Comparison of ENCODE assay signal across 13 mouse cellular contexts in the genomic region with DNA sequence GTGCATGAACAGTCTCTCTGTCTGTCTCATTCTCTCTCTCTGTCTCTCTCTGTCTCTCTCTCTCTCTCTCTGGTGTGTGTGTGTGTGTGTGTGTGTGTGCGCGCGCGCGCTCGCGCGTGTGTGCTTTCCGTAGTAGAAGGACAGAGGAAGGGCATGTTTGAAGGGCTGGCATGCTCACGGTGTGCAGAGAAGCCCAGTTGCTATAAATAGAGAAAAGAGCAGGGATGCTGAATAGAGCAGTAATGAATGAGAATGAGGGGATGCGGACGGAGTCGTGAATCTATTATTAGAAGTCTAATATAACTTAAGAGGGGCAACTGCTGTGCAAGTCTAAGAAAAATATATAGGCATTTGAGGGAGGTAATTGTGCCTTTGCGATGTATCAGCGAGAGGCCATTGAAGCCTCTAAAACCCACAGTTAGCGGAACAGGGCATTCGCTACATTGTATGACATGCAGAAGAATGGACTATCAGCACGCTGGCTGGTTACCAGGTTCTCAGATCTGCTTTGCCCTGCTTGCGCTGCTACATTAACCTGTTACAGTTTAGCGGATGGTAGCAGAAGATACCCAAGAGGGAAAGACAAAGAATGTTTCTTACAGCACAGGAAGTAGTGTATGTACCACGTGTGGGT. TPM values are rescaled to one million over a fixed set of nuclear protein-coding genes. Genes with fewer than 3 reads are reported as not detected.
DNase-seq lines count a peak whose midpoint lies in the region; ATAC-seq lines count a peak whose summit lies in the region.
"Had no signal": no experiment of that assay in that cellular context is flagged by ENCODE, and none has a peak within 500 bp of the region (broad histone marks: within the 10 kb centered on the region; RNA-seq: fewer than 3 reads in every experiment).

No protein-coding gene starts in this region.

- H3K9me3 ChIP-seq in forebrain, embryonic 13.5 days (replicated peaks): no peaks in the 10 kb centered on the region
- peaks cover 3% of the 10 kb centered on the region for H3K9me3 ChIP-seq in forebrain, embryonic 10.5 days
- no peaks in the 10 kb centered on the region for H3K9me3 ChIP-seq in midbrain, embryonic 13.5 days
- no peaks in the 10 kb centered on the region for H3K9me3 ChIP-seq in midbrain, embryonic 11.5 days (ENCODE audit: control insufficient read depth, low read length)
- H3K9me3 ChIP-seq in limb, embryonic 13.5 days: no peaks in the 10 kb centered on the region

- peak overlapping the region; percentile 63 for H3K27ac ChIP-seq in forebrain, embryonic 13.5 days
- H3K27ac ChIP-seq in forebrain, embryonic 10.5 days: no peak overlapping the region
- peak overlapping the region; percentile 47 for H3K27ac ChIP-seq in midbrain, embryonic 13.5 days
- H3K27ac ChIP-seq in midbrain, embryonic 11.5 days (ENCODE audit: low read depth, low read length): no peak overlapping the region
- H3K27ac ChIP-seq in limb, embryonic 13.5 days: peak overlapping the region; percentile 10; the same call in 1 of the 2 replicates
- H3K27ac ChIP-seq: left cerebral cortex, adult 2 months; liver, embryonic 14.5 days had no signal

- no peak overlapping the region for H3K4me3 ChIP-seq in forebrain, embryonic 13.5 days
- no peak overlapping the region for H3K4me3 ChIP-seq in forebrain, embryonic 10.5 days
- H3K4me3 ChIP-seq in midbrain, embryonic 13.5 days (replicated peaks): no peak overlapping the region
- no peak overlapping the region for H3K4me3 ChIP-seq in midbrain, embryonic 11.5 days (ENCODE audit: low read depth, low read length)
- H3K4me3 ChIP-seq in limb, embryonic 13.5 days: no peak overlapping the region
- H3K4me3 ChIP-seq: left cerebral cortex, adult 2 months had no signal

- ATAC-seq in forebrain, embryonic 13.5 days: peak; percentile 48
- ATAC-seq in midbrain, embryonic 13.5 days: peak; percentile 51
- no peak for ATAC-seq in midbrain, embryonic 11.5 days (ENCODE audit: low FRiP score)
- ATAC-seq in limb, embryonic 13.5 days (ENCODE audit: low FRiP score, low read depth): no peak

- H3K36me3 ChIP-seq in forebrain, embryonic 13.5 days (ENCODE audit: poor library complexity, severe bottlenecking): no peaks in the 10 kb centered on the region
- H3K36me3 ChIP-seq in forebrain, embryonic 10.5 days (replicated peaks): no peaks in the 10 kb centered on the region
- H3K36me3 ChIP-seq in midbrain, embryonic 13.5 days: no peaks in the 10 kb centered on the region
- no peaks in the 10 kb centered on the region for H3K36me3 ChIP-seq in midbrain, embryonic 11.5 days (ENCODE audit: control insufficient read depth, insufficient read depth, low read length)
- no peaks in the 10 kb centered on the region for H3K36me3 ChIP-seq in limb, embryonic 13.5 days

- H3K27me3 ChIP-seq in forebrain, embryonic 13.5 days: no peaks in the 10 kb centered on the region
- no peaks in the 10 kb centered on the region for H3K27me3 ChIP-seq in forebrain, embryonic 10.5 days (ENCODE audit: poor library complexity, severe bottlenecking)
- H3K27me3 ChIP-seq in midbrain, embryonic 13.5 days: no peaks in the 10 kb centered on the region
- no peaks in the 10 kb centered on the region for H3K27me3 ChIP-seq in midbrain, embryonic 11.5 days (ENCODE audit: control insufficient read depth, insufficient read depth, low read length)
- H3K27me3 ChIP-seq in limb, embryonic 13.5 days: no peaks in the 10 kb centered on the region

- DNase-seq in forebrain, embryonic 10.5 days (ENCODE audit: extremely low spot score, low spot score): no peak
- DNase-seq in midbrain, embryonic 11.5 days (ENCODE audit: low spot score, missing footprints): no peak
- DNase-seq in right cerebral cortex, postnatal 14 days: no peak
- no peak for DNase-seq in adrenal gland, adult 18-20 months (ENCODE audit: low spot score in 2 of 2)
- DNase-seq: embryo, embryonic 11 days; gastrocnemius, postnatal 14 days; kidney, postnatal 25 days; thymus, postnatal 36 days had no signal

- peak overlapping the region; percentile 17; the same call in 1 of the 2 replicates for H3K4me2 ChIP-seq in forebrain, embryonic 13.5 days
- H3K4me2 ChIP-seq in midbrain, embryonic 13.5 days (replicated peaks): no peak overlapping the region
- H3K4me2 ChIP-seq in midbrain, embryonic 11.5 days: no peak overlapping the region
- H3K4me2 ChIP-seq in limb, embryonic 13.5 days (replicated peaks): 0 out of 2 replicates have a peak overlapping the region, but pooled peaks have one; percentile 3

- peaks cover 28% of the 10 kb centered on the region for H3K4me1 ChIP-seq in forebrain, embryonic 13.5 days
- H3K4me1 ChIP-seq in forebrain, embryonic 10.5 days: peaks cover 14% of the 10 kb centered on the region; the same call in 1 of the 2 replicates
- peaks cover 23% of the 10 kb centered on the region for H3K4me1 ChIP-seq in midbrain, embryonic 13.5 days (replicated peaks)
- no peaks in the 10 kb centered on the region for H3K4me1 ChIP-seq in midbrain, embryonic 11.5 days (ENCODE audit: control insufficient read depth, insufficient read depth, low read length)
- peaks cover 31% of the 10 kb centered on the region for H3K4me1 ChIP-seq in limb, embryonic 13.5 days

- 47% methylated on average over 21 of the region's 21 CpGs for WGBS in forebrain, embryonic 13.5 days
- WGBS in forebrain, embryonic 10.5 days: 91% methylated on average over 21 of the region's 21 CpGs
- 69% methylated on average over 21 of the region's 21 CpGs for WGBS in midbrain, embryonic 13.5 days
- WGBS in midbrain, embryonic 11.5 days: 91% methylated on average over 21 of the region's 21 CpGs
- 66% methylated on average over 21 of the region's 21 CpGs for whole genome bisulfite sequencing in limb, embryonic 13.5 days

- H3K9ac ChIP-seq in forebrain, embryonic 13.5 days: peak overlapping the region; percentile 34; the same call in 1 of the 2 replicates
- H3K9ac ChIP-seq in midbrain, embryonic 13.5 days (replicated peaks): no peak overlapping the region
- no peak overlapping the region for H3K9ac ChIP-seq in midbrain, embryonic 11.5 days (ENCODE audit: low read length)
- no peak overlapping the region for H3K9ac ChIP-seq in limb, embryonic 13.5 days
- H3K9ac ChIP-seq: liver, embryonic 14.5 days had no signal

RNA-seq across cellular contexts. Expression of a gene that starts 18.2 kb away (rescaled TPM):
- 10.4 and 12.6 TPM in 2 replicates for polyA plus RNA-seq in forebrain, embryonic 13.5 days (2015; fragmentation: Nextera tagmentation; extraction: Ambion mirVana)
- 12.8 and 13.7 TPM in 2 replicates for polyA plus RNA-seq in forebrain, embryonic 10.5 days (2016; fragmentation: Nextera tagmentation; extraction: Ambion mirVana)
- 13.4 and 13.8 TPM in 2 replicates for polyA plus RNA-seq in midbrain, embryonic 13.5 days (2015; fragmentation: Nextera tagmentation; extraction: Ambion mirVana)
- polyA plus RNA-seq in midbrain, embryonic 11.5 days (2014; fragmentation: Nextera tagmentation; extraction: Ambion mirVana): 14.6 and 14.9 TPM in 2 replicates
- polyA plus RNA-seq in limb, embryonic 13.5 days (2015; fragmentation: Nextera tagmentation; extraction: Ambion mirVana): 11.0 and 11.3 TPM in 2 replicates
- 1 to 10 TPM; 5.5 to 7.0 TPM for total RNA-seq in adrenal gland, adult 18-20 months (2021)

Comparison
In these comparisons a context has a peak if more than half of its experiments do, and no peak if none do; other contexts are left out.
1. ATAC-seq: peak in forebrain, embryonic 13.5 days (single experiment) and midbrain, embryonic 13.5 days (single experiment); none in midbrain, embryonic 11.5 days (single experiment) and limb, embryonic 13.5 days (single experiment).
2. H3K27ac ChIP-seq: peak in forebrain, embryonic 13.5 days (single experiment), midbrain, embryonic 13.5 days (single experiment) and limb, embryonic 13.5 days (single experiment); none in forebrain, embryonic 10.5 days (single experiment) and midbrain, embryonic 11.5 days (single experiment).
3. H3K4me2 ChIP-seq: peak in forebrain, embryonic 13.5 days (single experiment) and limb, embryonic 13.5 days (single experiment); none in midbrain, embryonic 13.5 days (single experiment) and midbrain, embryonic 11.5 days (single experiment).